Mouse (Mus musculus): ENCODE data around the gene Odf3b.

The Odf3b gene

GRCm38 (mm10) chr15:89374801-89375534 lies 4.1 kb downstream of the Odf3b start:
- no peak for DNase-seq

- no peak for DNase-seq
Observed at GRCm38 (mm10) chr15:89374340-89374739, 4.7 kb downstream of the Odf3b start.

GRCm38 (mm10) chr15:89373762-89374248 lies 5.3 kb downstream of the Odf3b start, which contains the start of gene Sco2:
TSS of gene Sco2 (minus strand) at chr15:89373846.
- peak; percentile 91 for DNase-seq

GRCm38 (mm10) chr15:89373027-89373761 lies 5.9 kb downstream of the Odf3b start:
- peak; percentile 80 for DNase-seq

- DNase-seq = no peak
Observed at GRCm38 (mm10) chr15:89372536-89372935, 6.5 kb downstream of the Odf3b start.

- no peak for DNase-seq
Observed at GRCm38 (mm10) chr15:89372068-89372467, 7.0 kb downstream of the Odf3b start.

- DNase-seq = peak; percentile 87
Observed at GRCm38 (mm10) chr15:89365141-89365551, 13.9 kb downstream of the Odf3b start.

- no peak for DNase-seq
Observed at GRCm38 (mm10) chr15:89363051-89363450, 16.0 kb downstream of the Odf3b start.

- no peak for DNase-seq
Observed at GRCm38 (mm10) chr15:89358784-89359183, 20.3 kb downstream of the Odf3b start.

- no peak for DNase-seq
Observed at GRCm38 (mm10) chr15:89356372-89356771, 22.7 kb downstream of the Odf3b start.

GRCm38 (mm10) chr15:89355241-89356187 lies 23.6 kb downstream of the Odf3b start, which contains the start of the genes Lmf2 and Ncaph2:
TSS of gene Lmf2 (minus strand) at chr15:89355659.
TSS of gene Ncaph2 (plus strand) at chr15:89355719.
- peak; percentile 92 for DNase-seq

- no peak for DNase-seq
Observed at GRCm38 (mm10) chr15:89354455-89354854, 24.6 kb downstream of the Odf3b start.

GRCm38 (mm10) chr15:89353837-89354236 lies 25.2 kb downstream of the Odf3b start:
- no peak for DNase-seq

GRCm38 (mm10) chr15:89352795-89353194 lies 26.3 kb downstream of the Odf3b start:
- no peak for DNase-seq

GRCm38 (mm10) chr15:89352054-89352453 lies 27.0 kb downstream of the Odf3b start:
- no peak for DNase-seq

- DNase-seq = no peak
Observed at GRCm38 (mm10) chr15:89351302-89351701, 27.8 kb downstream of the Odf3b start.

GRCm38 (mm10) chr15:89350447-89350846 lies 28.6 kb downstream of the Odf3b start:
- DNase-seq = no peak

GRCm38 (mm10) chr15:89343325-89343724 lies 35.8 kb downstream of the Odf3b start:
- DNase-seq = no peak

GRCm38 (mm10) chr15:89341678-89342077 lies 37.4 kb downstream of the Odf3b start:
- DNase-seq = no peak

- no peak for DNase-seq
Observed at GRCm38 (mm10) chr15:89340136-89340535, 38.9 kb downstream of the Odf3b start.

GRCm38 (mm10) chr15:89339696-89340095 lies 39.4 kb downstream of the Odf3b start:
- no peak for DNase-seq

GRCm38 (mm10) chr15:89336422-89336821 lies 42.7 kb downstream of the Odf3b start:
- no peak for DNase-seq

Data from cerebellum, adult 11 months (tissue).